Comparison of ENCODE assay signal across 21 mouse cellular contexts in the genomic region with DNA sequence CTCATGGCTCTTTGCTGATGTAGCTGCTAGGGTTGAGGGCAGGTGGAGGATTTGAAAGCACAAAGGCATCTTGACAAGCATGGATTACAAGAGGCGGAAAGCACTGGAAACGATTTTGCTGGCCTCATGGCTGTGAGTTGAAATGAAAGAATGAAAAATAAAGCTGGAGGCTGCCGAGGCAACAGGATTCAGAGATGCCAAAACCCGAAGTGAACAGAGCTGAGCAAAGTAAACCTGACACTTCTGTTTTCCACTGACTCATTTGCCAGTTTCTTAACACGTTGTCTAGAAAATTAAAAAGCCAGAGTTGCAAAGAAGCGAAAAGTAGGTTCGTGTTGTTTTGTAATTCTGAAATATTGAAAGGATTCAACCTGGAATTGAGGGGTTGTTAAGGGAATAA.
DNase-seq lines count a peak whose midpoint lies in the region; ATAC-seq and TF ChIP-seq lines count a peak whose summit lies in the region.
"Had no signal": no experiment of that assay in that cellular context is flagged by ENCODE, and none has a peak within 500 bp of the region (broad histone marks: within the 10 kb centered on the region; RNA-seq: fewer than 3 reads in every experiment).

No protein-coding gene starts in this region.

- H3ac ChIP-seq in myocyte (ENCODE audit: control insufficient read depth, insufficient read length), result no peak overlapping the region

- intact Hi-C loops in gastrocnemius, postnatal 14 days (cut with DNase I; ENCODE audit: low total_unique reads), result no loop called here

- no peak overlapping the region for H3K9ac ChIP-seq in hindbrain, embryonic 14.5 days
- H3K9ac ChIP-seq in hindbrain, embryonic 12.5 days, result no peak overlapping the region
- no peak overlapping the region for H3K9ac ChIP-seq in hindbrain, postnatal 0 days (replicated peaks; ENCODE audit: low read length)
- H3K9ac ChIP-seq: heart, embryonic 12.5 days; limb, embryonic 15.5 days; liver, embryonic 15.5 days; lung, embryonic 15.5 days had no signal

- DNase-seq in hindbrain, embryonic 14.5 days (ENCODE audit: low spot score), result peak; percentile 18
- peak; percentile 2 for DNase-seq in retina, postnatal 1 day
- no peak for DNase-seq in retina, embryonic 14.5 days (ENCODE audit: low spot score)
- DNase-seq in hindbrain, postnatal 0 days (ENCODE audit: low spot score), result no peak
- DNase-seq in gastrocnemius, postnatal 14 days, result no peak
- DNase-seq: adrenal gland, postnatal 10 days; cerebellum, adult 9-10 months; heart, postnatal 10 days; kidney, adult 11 months; kidney, postnatal 4 days; lung, postnatal 4 days; midbrain, embryonic 14.5 days; thymus, postnatal 25 days had no signal

- WGBS in hindbrain, embryonic 14.5 days, result 83% methylated on average over 7 of the region's 7 CpGs
- WGBS in hindbrain, embryonic 12.5 days, result 80% methylated on average over 7 of the region's 7 CpGs
- WGBS in hindbrain, postnatal 0 days, result 64% methylated on average over 7 of the region's 7 CpGs

- TF ChIP-seq POLR2A in cortical plate, adult 2 months (IDR thresholded peaks at IDR 0.05; ENCODE audit: extremely low read depth, insufficient read depth, low read length), result no peak
- TF ChIP-seq POLR2A in myocyte (IDR thresholded peaks at IDR 0.05; ENCODE audit: insufficient read length, low read depth), result no peak

- H3K4me1 ChIP-seq in hindbrain, embryonic 14.5 days (replicated peaks; ENCODE audit: control insufficient read depth, insufficient read depth, low read length), result no peaks in the 10 kb centered on the region
- no peaks in the 10 kb centered on the region for H3K4me1 ChIP-seq in hindbrain, embryonic 12.5 days
- H3K4me1 ChIP-seq in cortical plate, adult 2 months (ENCODE audit: control insufficient read depth, insufficient read depth, low read length), result no peaks in the 10 kb centered on the region
- H3K4me1 ChIP-seq in hindbrain, postnatal 0 days (ENCODE audit: insufficient read depth, low read length), result no peaks in the 10 kb centered on the region
- H3K4me1 ChIP-seq: heart, embryonic 12.5 days; hindbrain, embryonic 10.5 days; limb, embryonic 15.5 days; liver, embryonic 15.5 days; lung, embryonic 15.5 days had no signal

- ATAC-seq in hindbrain, embryonic 14.5 days (ENCODE audit: low FRiP score), result no peak
- ATAC-seq in hindbrain, embryonic 12.5 days (ENCODE audit: low FRiP score), result no peak
- no peak for ATAC-seq in hindbrain, postnatal 0 days

- no peak overlapping the region for H3K4me3 ChIP-seq in hindbrain, embryonic 14.5 days (replicated peaks; ENCODE audit: low read length)
- H3K4me3 ChIP-seq in hindbrain, embryonic 12.5 days, result no peak overlapping the region
- no peak overlapping the region for H3K4me3 ChIP-seq in cortical plate, adult 2 months (ENCODE audit: insufficient read depth, low read length)
- no peak overlapping the region for H3K4me3 ChIP-seq in myocyte
- H3K4me3 ChIP-seq in hindbrain, postnatal 0 days (ENCODE audit: low read length), result no peak overlapping the region
- H3K4me3 ChIP-seq: heart, embryonic 12.5 days; hindbrain, embryonic 10.5 days; limb, embryonic 15.5 days; liver, embryonic 15.5 days; lung, embryonic 15.5 days had no signal

- H3K27me3 ChIP-seq in hindbrain, embryonic 14.5 days (ENCODE audit: control insufficient read depth, insufficient read depth, low read length), result no peaks in the 10 kb centered on the region
- no peaks in the 10 kb centered on the region for H3K27me3 ChIP-seq in hindbrain, embryonic 12.5 days
- no peaks in the 10 kb centered on the region for H3K27me3 ChIP-seq in myocyte (ENCODE audit: control insufficient read depth, insufficient read depth, insufficient read length)
- no peaks in the 10 kb centered on the region for H3K27me3 ChIP-seq in hindbrain, postnatal 0 days (ENCODE audit: insufficient read depth, low read length)
- H3K27me3 ChIP-seq: heart, embryonic 12.5 days; limb, embryonic 15.5 days; liver, embryonic 15.5 days; lung, embryonic 15.5 days had no signal

- H3K36me3 ChIP-seq in hindbrain, embryonic 14.5 days (replicated peaks; ENCODE audit: control insufficient read depth, insufficient read depth), result no peaks in the 10 kb centered on the region
- H3K36me3 ChIP-seq in hindbrain, embryonic 12.5 days, result no peaks in the 10 kb centered on the region
- H3K36me3 ChIP-seq in myocyte (ENCODE audit: control insufficient read depth, insufficient read depth), result no peaks in the 10 kb centered on the region
- H3K36me3 ChIP-seq in hindbrain, postnatal 0 days (ENCODE audit: insufficient read depth, low read length), result no peaks in the 10 kb centered on the region
- H3K36me3 ChIP-seq: heart, embryonic 12.5 days; hindbrain, embryonic 10.5 days; limb, embryonic 15.5 days; liver, embryonic 15.5 days; lung, embryonic 15.5 days had no signal

- no peak overlapping the region for H3K27ac ChIP-seq in hindbrain, embryonic 14.5 days
- no peak overlapping the region for H3K27ac ChIP-seq in hindbrain, embryonic 12.5 days
- 0 out of 2 replicates have a peak overlapping the region, but pooled peaks have one; percentile 15 for H3K27ac ChIP-seq in cortical plate, adult 2 months (ENCODE audit: insufficient read depth, low read length)
- H3K27ac ChIP-seq in hindbrain, postnatal 0 days, result no peak overlapping the region
- H3K27ac ChIP-seq: hindbrain, embryonic 10.5 days; limb, embryonic 15.5 days; liver, embryonic 15.5 days; lung, embryonic 15.5 days had no signal

- no peak overlapping the region for H3K4me2 ChIP-seq in hindbrain, embryonic 14.5 days (replicated peaks)
- no peak overlapping the region for H3K4me2 ChIP-seq in hindbrain, embryonic 12.5 days (replicated peaks)
- peak overlapping the region; percentile 26 for H3K4me2 ChIP-seq in myocyte (ENCODE audit: low read depth)
- no peak overlapping the region for H3K4me2 ChIP-seq in hindbrain, postnatal 0 days (ENCODE audit: low read depth, low read length)
- H3K4me2 ChIP-seq: heart, embryonic 12.5 days; limb, embryonic 15.5 days; liver, embryonic 15.5 days; lung, embryonic 15.5 days had no signal

- no peak for TF ChIP-seq CTCF in cortical plate, adult 2 months (IDR thresholded peaks at IDR 0.05; ENCODE audit: extremely low read depth, insufficient read depth, low read length)
- no peak for TF ChIP-seq CTCF in hindbrain, postnatal 0 days (IDR thresholded peaks at IDR 0.05; ENCODE audit: low read depth)

- H3K9me3 ChIP-seq in hindbrain, embryonic 14.5 days (ENCODE audit: control insufficient read depth, low read length), result 0 out of 2 replicates have a peak, but pooled peaks cover 9% of the 10 kb centered on the region
- H3K9me3 ChIP-seq in hindbrain, embryonic 12.5 days (replicated peaks), result no peaks in the 10 kb centered on the region
- H3K9me3 ChIP-seq in hindbrain, postnatal 0 days (ENCODE audit: low read length), result no peaks in the 10 kb centered on the region
- H3K9me3 ChIP-seq: heart, embryonic 12.5 days; hindbrain, embryonic 10.5 days; limb, embryonic 15.5 days; liver, embryonic 15.5 days; lung, embryonic 15.5 days had no signal

- no peaks in the 10 kb centered on the region for H3K79me2 ChIP-seq in myocyte (ENCODE audit: control insufficient read depth, insufficient read depth)

TF ChIP-seq in myocyte, 11 proteins besides CTCF, POLR2A, EP300 and RAD21:
- no peak for TF ChIP-seq REST (IDR thresholded peaks at IDR 0.05; ENCODE audit: insufficient read depth, insufficient read length)
- no peak for TF ChIP-seq CEBPB (IDR thresholded peaks at IDR 0.05; ENCODE audit: insufficient read depth, poor library complexity, severe bottlenecking)
- no peak for TF ChIP-seq MYOD1 (IDR thresholded peaks at IDR 0.05; ENCODE audit: control insufficient read depth in 1 of 3, insufficient read length in 2 of 3, low read depth in 2 of 3)
- TF ChIP-seq TCF3 (IDR thresholded peaks at IDR 0.05; ENCODE audit: insufficient read length, low read depth), result no peak
- no peak for TF ChIP-seq SRF (IDR thresholded peaks at IDR 0.05; ENCODE audit: control insufficient read depth, insufficient read length, low read depth)
- TF ChIP-seq E2F4 (IDR thresholded peaks at IDR 0.05; ENCODE audit: insufficient read depth), result no peak
- no peak for TF ChIP-seq POLR2AphosphoS2 (IDR thresholded peaks at IDR 0.05; ENCODE audit: insufficient read length, low read depth)
- TF ChIP-seq USF1 (IDR thresholded peaks at IDR 0.05; ENCODE audit: low read depth), result no peak
- no peak for TF ChIP-seq MYOG (IDR thresholded peaks at IDR 0.05; ENCODE audit: control insufficient read depth in 1 of 3, insufficient read depth in 1 of 3, insufficient read length in 2 of 3, low read depth in 2 of 3)
- no peak for TF ChIP-seq TCF12 (IDR thresholded peaks at IDR 0.05; ENCODE audit: insufficient read depth, poor library complexity, severe bottlenecking)
- TF ChIP-seq MAX (IDR thresholded peaks at IDR 0.05; ENCODE audit: low read depth), result no peak

Comparison
In these comparisons a context has a peak if more than half of its experiments do, and no peak if none do; other contexts are left out.
1. DNase-seq: peak in hindbrain, embryonic 14.5 days (single experiment) and retina, postnatal 1 day (single experiment); none in retina, embryonic 14.5 days (single experiment), hindbrain, postnatal 0 days (single experiment) and gastrocnemius, postnatal 14 days (single experiment).